In genomic region chr13:28782081-28782480, GRCm38 (mm10) we compare ENCODE assay signal across 9 mouse cellular contexts.
DNase-seq lines count a peak whose midpoint lies in the region; ATAC-seq lines count a peak whose summit lies in the region.
"Had no signal": no experiment of that assay in that cellular context is flagged by ENCODE, and none has a peak within 500 bp of the region (broad histone marks: within the 10 kb centered on the region; RNA-seq: fewer than 3 reads in every experiment).

No protein-coding gene starts in this region.

- H3K4me1 ChIP-seq in hindbrain, embryonic 12.5 days = peaks cover 41% of the 10 kb centered on the region
- H3K4me1 ChIP-seq in midbrain, embryonic 15.5 days = peaks cover 41% of the 10 kb centered on the region

- peak; percentile 9 for DNase-seq in ZHBTc4 (ENCODE audit: low read depth, low spot score)
- DNase-seq in embryo, embryonic 9.5 days (ENCODE audit: extremely low spot score) = peak; percentile 66
- no peak for DNase-seq in left cerebral cortex, postnatal 25 days (ENCODE audit: low spot score in 2 of 2)
- DNase-seq in adrenal gland, adult 18-20 months (ENCODE audit: low spot score in 2 of 2) = no peak
- DNase-seq in lung, postnatal 14 days = no peak
- DNase-seq: layer of hippocampus, postnatal 36 days had no signal

- WGBS in hindbrain, embryonic 12.5 days = 6% methylated on average over 5 of the region's 5 CpGs
- 8% methylated on average over 5 of the region's 5 CpGs for WGBS in midbrain, embryonic 15.5 days

- H3K9ac ChIP-seq in hindbrain, embryonic 12.5 days = no peak overlapping the region
- H3K9ac ChIP-seq in midbrain, embryonic 15.5 days = no peak overlapping the region; the same call in 1 of the 2 replicates

- H3K4me2 ChIP-seq in hindbrain, embryonic 12.5 days (replicated peaks) = 0 out of 2 replicates have a peak overlapping the region, but pooled peaks have one; percentile 11
- peak overlapping the region; percentile 0; the same call in 1 of the 2 replicates for H3K4me2 ChIP-seq in midbrain, embryonic 15.5 days

- no peaks in the 10 kb centered on the region for H3K27me3 ChIP-seq in hindbrain, embryonic 12.5 days
- no peaks in the 10 kb centered on the region for H3K27me3 ChIP-seq in midbrain, embryonic 15.5 days (replicated peaks)

- H3K9me3 ChIP-seq in hindbrain, embryonic 12.5 days (replicated peaks) = no peaks in the 10 kb centered on the region
- no peaks in the 10 kb centered on the region for H3K9me3 ChIP-seq in midbrain, embryonic 15.5 days

- H3K4me3 ChIP-seq in hindbrain, embryonic 12.5 days = no peak overlapping the region
- no peak overlapping the region for H3K4me3 ChIP-seq in midbrain, embryonic 15.5 days

- no peaks in the 10 kb centered on the region for H3K36me3 ChIP-seq in hindbrain, embryonic 12.5 days
- H3K36me3 ChIP-seq in midbrain, embryonic 15.5 days (replicated peaks) = no peaks in the 10 kb centered on the region

- H3K27ac ChIP-seq in hindbrain, embryonic 12.5 days = peak overlapping the region; percentile 90
- H3K27ac ChIP-seq in midbrain, embryonic 15.5 days = peak overlapping the region; percentile 73

- intact Hi-C loops in left cerebral cortex, postnatal 25 days (cut with DNase I) = no loop called here

- peak; percentile 73 for ATAC-seq in hindbrain, embryonic 12.5 days (ENCODE audit: low FRiP score)
- peak; percentile 28 for ATAC-seq in midbrain, embryonic 15.5 days (replicated peaks)
- ATAC-seq in erythroid progenitor cell, adult 5-6 weeks (replicated peaks; ENCODE audit: low FRiP score, poor library complexity, severe bottlenecking) = no peak

Comparison
In these comparisons a context has a peak if more than half of its experiments do, and no peak if none do; other contexts are left out.
1. DNase-seq: peak in ZHBTc4 (single experiment) and embryo, embryonic 9.5 days (single experiment); none in left cerebral cortex, postnatal 25 days (0 of 2), adrenal gland, adult 18-20 months (0 of 2) and lung, postnatal 14 days (single experiment).